Mouse (Mus musculus): ENCODE measurements around the gene Gpld1. TPM values are rescaled to one million over a fixed set of nuclear protein-coding genes. Genes with fewer than 3 reads are reported as not detected.

Gene Gpld1
- total RNA-seq, 2 experiments from 2014 or later: 0.53 to 0.94 TPM

- H3K27ac ChIP-seq: no peak overlapping the region
- DNase-seq: no peak
- intact Hi-C loops (cut with DNase I): no loop called here
- H3K4me3 ChIP-seq: no peak overlapping the region
- peak; percentile 42 for TF ChIP-seq CTCF (IDR thresholded peaks at IDR 0.05)
Measured at GRCm38 (mm10) chr13:25002965-25003364, 60.0 kb downstream of the Gpld1 start.

DNA sequence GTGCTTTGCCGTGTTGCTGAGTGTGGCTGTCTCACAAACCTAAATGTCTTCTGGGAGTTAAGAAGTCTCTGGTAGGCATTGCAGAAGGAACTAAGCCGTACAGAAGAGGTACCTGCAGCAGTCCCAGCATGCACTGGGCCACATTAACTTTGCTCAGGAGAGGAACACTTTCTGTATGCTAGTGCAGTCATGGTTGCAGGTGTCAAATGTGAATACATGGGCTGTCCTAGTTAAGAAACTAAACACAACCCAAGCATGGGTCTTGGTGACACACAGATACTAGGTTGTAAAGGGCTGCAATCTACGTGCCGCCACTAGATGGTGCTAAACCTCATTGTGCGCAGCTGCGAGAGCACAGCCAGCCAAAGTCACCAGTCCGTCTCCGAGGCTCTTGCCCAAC is 64.2 kb downstream of the Gpld1 start:
- Histone ChIP-seq H3K27ac (no peak overlapping the region), H3K4me3 (no peak overlapping the region)
- TF ChIP-seq CTCF (IDR thresholded peaks at IDR 0.05): peak; percentile 54
- intact Hi-C loops (cut with DNase I): no loop called here
- peak; percentile 55 for DNase-seq

DNA sequence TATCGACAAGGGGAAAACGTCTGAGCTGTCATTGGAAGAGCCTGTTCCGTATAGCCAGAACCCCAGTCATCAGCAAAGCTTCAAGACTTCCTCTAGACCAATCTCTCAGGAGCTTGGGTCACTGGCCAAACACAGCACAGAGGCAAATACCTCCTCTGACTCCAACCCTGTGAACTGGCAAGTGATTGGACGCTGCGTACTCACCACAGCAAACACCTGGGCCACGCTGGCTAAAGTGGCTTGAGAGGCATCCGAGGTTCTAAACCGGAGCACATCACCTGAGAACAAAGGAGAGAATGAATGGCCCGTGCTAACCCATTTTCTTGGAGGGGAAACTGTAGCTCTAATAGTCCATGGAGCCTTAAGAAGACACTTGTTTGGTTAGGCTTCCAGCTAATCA is 75.4 kb downstream of the Gpld1 start:
- intact Hi-C loops (cut with DNase I): no loop called here
- no peak for TF ChIP-seq CTCF (IDR thresholded peaks at IDR 0.05)
- Histone ChIP-seq H3K4me3 (no peak overlapping the region; the same call in 1 of the 2 replicates), H3K27ac (no peak overlapping the region)
- DNase-seq: no peak

- intact Hi-C loops (cut with DNase I): no loop called here
- DNase-seq: peak; percentile 94
- TF ChIP-seq CTCF (IDR thresholded peaks at IDR 0.05): no peak
- H3K27ac ChIP-seq: peak within 1 kb of the TSS; percentile 90
- H3K4me3 ChIP-seq: peak within 1 kb of the TSS; percentile 96
Measured at GRCm38 (mm10) chr13:25019793-25020539, 77.0 kb downstream of the Gpld1 start, which contains the start of gene Mrs2. TSS of gene Mrs2 (minus strand) at chr13:25020379.

- no peak for DNase-seq
- Histone ChIP-seq H3K27ac (peak overlapping the region; percentile 90), H3K4me3 (peak overlapping the region; percentile 96)
- intact Hi-C loops (cut with DNase I): no loop called here
- TF ChIP-seq CTCF (IDR thresholded peaks at IDR 0.05): no peak
Measured at GRCm38 (mm10) chr13:25020540-25020892, 77.6 kb downstream of the Gpld1 start.

DNA sequence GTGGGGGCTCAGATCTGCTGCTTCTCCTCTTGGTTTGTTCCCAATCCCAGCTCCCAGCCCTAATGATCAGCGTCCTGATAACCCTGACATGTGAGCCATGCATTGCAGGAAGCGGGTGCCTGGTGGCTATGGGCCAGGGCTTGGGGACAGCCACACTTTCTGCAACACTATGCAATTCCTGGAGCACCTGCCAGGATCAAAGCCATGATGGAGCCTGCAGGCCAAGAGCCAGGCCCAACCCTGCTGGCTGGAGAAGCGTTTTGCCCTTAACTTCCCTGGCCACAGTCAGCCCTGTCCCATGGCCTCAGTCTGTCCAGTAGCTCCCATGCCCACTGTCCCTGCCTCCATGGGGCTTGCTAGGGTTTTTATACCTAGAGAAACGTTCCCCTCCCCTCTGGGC is 79.4 kb downstream of the Gpld1 start:
- DNase-seq: no peak
- no peak overlapping the region for H3K27ac ChIP-seq
- intact Hi-C loops (cut with DNase I): no loop called here
- no peak for TF ChIP-seq CTCF (IDR thresholded peaks at IDR 0.05)
- no peak overlapping the region for H3K4me3 ChIP-seq

DNA sequence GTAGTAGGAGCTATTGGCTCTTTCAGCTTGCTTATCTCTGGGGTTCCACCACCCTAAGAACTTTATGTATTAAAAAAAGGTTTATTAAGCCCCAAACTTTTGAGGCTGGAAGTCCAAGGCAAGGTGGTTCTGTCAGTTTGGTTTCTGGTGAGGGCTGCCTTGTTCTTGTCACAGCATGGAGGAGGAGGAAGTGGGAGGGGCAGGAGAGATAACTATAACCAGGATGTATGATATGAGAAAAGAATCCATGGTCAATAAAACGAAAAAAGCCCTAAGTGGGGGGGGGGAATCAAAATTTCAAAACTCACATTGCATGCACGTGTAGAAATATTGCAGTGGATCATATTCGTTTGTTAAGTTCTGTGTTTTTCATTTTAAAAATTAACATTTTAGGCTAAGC is 80.2 kb downstream of the Gpld1 start:
- Histone ChIP-seq H3K4me3 (no peak overlapping the region), H3K27ac (no peak overlapping the region)
- TF ChIP-seq CTCF (IDR thresholded peaks at IDR 0.05): no peak
- intact Hi-C loops (cut with DNase I): no loop called here
- no peak for DNase-seq

- H3K4me3 ChIP-seq: no peak overlapping the region
- H3K27ac ChIP-seq: no peak overlapping the region
- intact Hi-C loops (cut with DNase I): loop anchor here (1.0 kb wide), 1 partner anchor 92 kb away; no protein-coding TSS in a partner anchor
- TF ChIP-seq CTCF (IDR thresholded peaks at IDR 0.05): peak; percentile 53
- peak; percentile 27 for DNase-seq
Measured at GRCm38 (mm10) chr13:25024655-25025054, 81.7 kb downstream of the Gpld1 start.

GRCm38 (mm10) chr13:25026409-25027113 is 83.6 kb downstream of the Gpld1 start:
- H3K27ac ChIP-seq: no peak overlapping the region
- no peak overlapping the region for H3K4me3 ChIP-seq
- no peak for DNase-seq
- TF ChIP-seq CTCF (IDR thresholded peaks at IDR 0.05): no peak
- intact Hi-C loops (cut with DNase I): no loop called here

GRCm38 (mm10) chr13:25027114-25027425 is 84.1 kb downstream of the Gpld1 start:
- intact Hi-C loops (cut with DNase I): no loop called here
- DNase-seq: no peak
- TF ChIP-seq CTCF (IDR thresholded peaks at IDR 0.05): no peak
- no peak overlapping the region for H3K4me3 ChIP-seq
- H3K27ac ChIP-seq: no peak overlapping the region

DNA sequence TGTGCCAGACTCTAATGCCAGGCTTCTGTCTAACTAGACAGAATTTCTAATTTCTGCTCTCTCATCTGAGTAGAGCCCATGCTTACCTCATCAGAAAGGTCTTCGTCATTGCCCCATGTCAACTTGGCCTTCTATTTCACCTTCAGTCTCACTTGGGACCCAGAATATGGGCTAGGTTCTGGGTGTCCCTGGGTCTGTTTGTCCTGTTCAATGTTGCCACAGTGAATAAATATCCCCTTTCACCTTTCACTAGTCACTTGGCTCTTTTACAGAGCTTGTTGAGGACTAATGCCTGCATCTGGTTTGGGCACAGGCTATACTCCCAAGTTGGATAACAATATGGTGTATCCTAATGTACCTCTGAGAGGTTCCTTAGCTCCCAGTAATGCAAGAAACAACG is 96.5 kb downstream of the Gpld1 start:
- no peak overlapping the region for H3K27ac ChIP-seq
- no peak for TF ChIP-seq CTCF (IDR thresholded peaks at IDR 0.05)
- intact Hi-C loops (cut with DNase I): no loop called here
- H3K4me3 ChIP-seq: no peak overlapping the region
- no peak for DNase-seq

Other genes with a start within 250 kb of the Gpld1 start
- gene Armh2, start 201.9 kb upstream of the Gpld1 start, total RNA-seq (2021): not detected
- gene Gmnn, start 181.2 kb upstream of the Gpld1 start, total RNA-seq (2021): 1 to 10 TPM; 3.8 to 5.1 TPM
- gene BC005537, start 141.5 kb upstream of the Gpld1 start, total RNA-seq (2021): 10 to 100 TPM; 47.1 to 52.2 TPM
- 100 to 1,000 TPM; 123 to 190 TPM for gene Acot13, start 111.6 kb upstream of the Gpld1 start, total RNA-seq (2021)
- 1 to 10 TPM; 8.9 to 9.0 TPM for gene Tdp2, start 111.5 kb upstream of the Gpld1 start, total RNA-seq (2021)
- not detected for gene D130043K22Rik, start 98.0 kb upstream of the Gpld1 start, total RNA-seq (2021)
- gene Aldh5a1, start 5.5 kb upstream of the Gpld1 start, total RNA-seq (2021): 1 to 10 TPM; 7.2 to 8.9 TPM
- gene Mrs2, start 77.2 kb downstream of the Gpld1 start, total RNA-seq (2021): 10 to 100 TPM; 36.8 to 46.7 TPM
- gene Dcdc2a, start 112.9 kb downstream of the Gpld1 start, total RNA-seq (2021): under 1 TPM; 0.06 to 0.71 TPM

Measured in gastrocnemius, adult 2 months (tissue).